Mouse (Mus musculus) megakaryocyte, embryonic 14.5 days (primary cell): ENCODE measurements around the gene Snap23.

Source experiments
- FLI1 ChIP-seq: IDR thresholded peaks from 2 replicates; pipeline ENCODE4 v1.6.1; 2012; ENCODE audit warnings: low read length, inconsistent platforms, mixed read lengths
- GATA1 ChIP-seq: IDR thresholded peaks from 3 replicates; pipeline ENCODE4 v1.6.1; 2012; ENCODE audit warnings: mixed read lengths, low read length, inconsistent platforms, borderline replicate concordance

DNA sequence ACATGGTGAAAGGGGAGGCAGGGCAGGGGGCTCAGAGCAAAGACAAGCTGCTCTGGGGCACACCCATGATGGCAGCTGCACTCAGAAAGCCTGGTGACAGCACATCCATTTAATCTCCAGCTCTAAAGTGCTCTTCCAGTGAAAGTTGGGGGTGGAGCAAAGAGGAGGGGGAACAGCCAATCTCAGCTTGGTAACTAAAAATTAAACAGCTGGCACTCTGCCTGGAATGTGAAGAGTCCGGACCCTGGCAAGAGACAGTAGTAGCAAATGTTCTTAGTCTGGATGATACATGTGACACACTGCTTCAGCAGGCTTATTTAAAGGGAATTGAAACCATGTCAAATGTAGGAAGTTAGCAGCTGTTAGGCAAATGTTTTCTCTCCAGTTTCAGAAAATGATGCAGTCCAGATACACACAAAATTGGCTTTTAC is 27.7 kb upstream of the Snap23 start:
- no peak for TF ChIP-seq GATA1
- no peak for TF ChIP-seq FLI1
